Mouse (Mus musculus) liver, embryonic 16.5 days (tissue): Measurements from ENCODE around the gene Gal. TPM values are rescaled to one million over a fixed set of nuclear protein-coding genes. Genes with fewer than 3 reads are reported as not detected.

Experiments used
- ATAC-seq: fragments of 200-750 bp; cut with Nextera tagmentation; 2 replicates; pipeline ENCODE4 v1.8.0; 2017; ENCODE audit warnings: low read depth, mild to moderate bottlenecking, moderate number of reproducible peaks, moderate library complexity
- H3K27ac ChIP-seq: fragments of 300-500 bp; sonication (generic); 2 replicates; pipeline ENCODE4 v1.5.1; 2014; ENCODE audit warnings: mild to moderate bottlenecking, low read length
- H3K27me3 ChIP-seq: fragments of 300-500 bp; sonication (generic); 2 replicates; pipeline ENCODE4 v1.6.1; 2014; ENCODE audit warnings: low read depth, low read length, mixed read lengths; ENCODE audit not compliant: control insufficient read depth, insufficient read depth
- H3K36me3 ChIP-seq: fragments of 300-500 bp; sonication (generic); 2 replicates; pipeline ENCODE4 v1.6.1; 2014; ENCODE audit warnings: mild to moderate bottlenecking; ENCODE audit not compliant: control insufficient read depth, insufficient read depth
- H3K4me1 ChIP-seq: fragments of 300-500 bp; sonication (generic); 2 replicates; pipeline ENCODE4 v1.6.1; 2014; ENCODE audit warnings: low read depth, low read length, mixed read lengths; ENCODE audit not compliant: control insufficient read depth
- H3K4me2 ChIP-seq: fragments of 300-500 bp; sonication (generic); 2 replicates; pipeline ENCODE4 v1.6.1; 2014; ENCODE audit warnings: low read depth, low read length, mixed read lengths
- H3K4me3 ChIP-seq: fragments of 300-500 bp; sonication (generic); 2 replicates; pipeline ENCODE4 v1.5.1; 2014; ENCODE audit warnings: low read depth, mild to moderate bottlenecking, low read length
- H3K9ac ChIP-seq: fragments of 300-500 bp; sonication (generic); 2 replicates; pipeline ENCODE4 v1.6.1; 2014; ENCODE audit warnings: low read depth, low read length
- H3K9me3 ChIP-seq: fragments of 300-500 bp; sonication (generic); replicated peaks from 2 replicates; pipeline ENCODE4 v1.6.1; 2016; ENCODE audit warnings: low read length; ENCODE audit not compliant: control insufficient read depth
- WGBS: fragments of 180-500 bp; shearing (Covaris S2); extraction: QIAGEN DNeasy Blood & Tissue Kit; methylation state at CpG from one replicate; pipeline ENCODE4 v1.1.7; 2014; ENCODE audit not compliant: insufficient replicate concordance; 5-methylcytosine and 5-hydroxymethylcytosine counted together
- polyA plus RNA-seq: library from polyadenylated mRNA; unstranded; fragments of >200 nt; fragmentation: Nextera tagmentation; extraction: Ambion mirVana; gene quantifications from 2 replicates; pipeline ENCODE4 v1.2.1, GENCODE M21; 2015

Gal gene
- polyA plus RNA-seq, 1 experiment from 2014 or later: not detected

- H3K9ac ChIP-seq: no peak overlapping the region
- no peaks in the 10 kb centered on the region for H3K9me3 ChIP-seq
- no peaks in the 10 kb centered on the region for H3K4me1 ChIP-seq
- H3K36me3 ChIP-seq: no peaks in the 10 kb centered on the region
- 70% methylated on average over 6 of the region's 6 CpGs for WGBS
- H3K4me3 ChIP-seq: no peak overlapping the region
- no peaks in the 10 kb centered on the region for H3K27me3 ChIP-seq
- H3K27ac ChIP-seq: no peak overlapping the region
- no peak for ATAC-seq
- no peak overlapping the region for H3K4me2 ChIP-seq
Measured at GRCm38 (mm10) chr19:3402390-3402789, 12.0 kb downstream of the Gal start.

GRCm38 (mm10) chr19:3401943-3402342 is 12.4 kb downstream of the Gal start:
- H3K9ac ChIP-seq: no peak overlapping the region
- no peak overlapping the region for H3K27ac ChIP-seq
- H3K36me3 ChIP-seq: no peaks in the 10 kb centered on the region
- no peak overlapping the region for H3K4me2 ChIP-seq
- no peak for ATAC-seq
- no peaks in the 10 kb centered on the region for H3K27me3 ChIP-seq
- H3K4me1 ChIP-seq: no peaks in the 10 kb centered on the region
- no peak overlapping the region for H3K4me3 ChIP-seq
- no peaks in the 10 kb centered on the region for H3K9me3 ChIP-seq
- 40% methylated on average over 7 of the region's 7 CpGs for WGBS

- Histone ChIP-seq H3K9me3 (no peaks in the 10 kb centered on the region), H3K9ac (no peak overlapping the region; the same call in 1 of the 2 replicates), H3K27ac (no peak overlapping the region), H3K4me3 (no peak overlapping the region), H3K27me3 (no peaks in the 10 kb centered on the region), H3K4me2 (no peak overlapping the region), H3K4me1 (no peaks in the 10 kb centered on the region), H3K36me3 (no peaks in the 10 kb centered on the region)
- WGBS: 66% methylated on average over 7 of the region's 7 CpGs
- no peak for ATAC-seq
Measured at GRCm38 (mm10) chr19:3401504-3401903, 12.8 kb downstream of the Gal start.

GRCm38 (mm10) chr19:3400057-3400456 is 14.3 kb downstream of the Gal start:
- Histone ChIP-seq H3K4me3 (no peak overlapping the region), H3K9me3 (no peaks in the 10 kb centered on the region), H3K4me1 (no peaks in the 10 kb centered on the region), H3K27me3 (no peaks in the 10 kb centered on the region), H3K9ac (no peak overlapping the region), H3K4me2 (no peak overlapping the region), H3K36me3 (no peaks in the 10 kb centered on the region), H3K27ac (no peak overlapping the region)
- 68% methylated on average over 4 of the region's 4 CpGs for WGBS
- no peak for ATAC-seq

GRCm38 (mm10) chr19:3394216-3394615 is 20.1 kb downstream of the Gal start:
- no peak for ATAC-seq
- Histone ChIP-seq H3K27ac (no peak overlapping the region), H3K4me3 (no peak overlapping the region), H3K9me3 (no peaks in the 10 kb centered on the region; the same call in 1 of the 2 replicates), H3K27me3 (no peaks in the 10 kb centered on the region), H3K4me2 (no peak overlapping the region), H3K9ac (no peak overlapping the region), H3K36me3 (no peaks in the 10 kb centered on the region), H3K4me1 (peaks cover 2% of the 10 kb centered on the region)
- 75% methylated on average over 3 of the region's 3 CpGs for WGBS

GRCm38 (mm10) chr19:3392384-3392783 is 22.0 kb downstream of the Gal start:
- no peak overlapping the region for H3K4me3 ChIP-seq
- no peaks in the 10 kb centered on the region; the same call in 1 of the 2 replicates for H3K9me3 ChIP-seq
- no peak overlapping the region for H3K4me2 ChIP-seq
- no peaks in the 10 kb centered on the region for H3K36me3 ChIP-seq
- H3K27me3 ChIP-seq: no peaks in the 10 kb centered on the region
- H3K9ac ChIP-seq: no peak overlapping the region
- 20% methylated on average over 1 of the region's 1 CpGs for WGBS
- H3K27ac ChIP-seq: no peak overlapping the region
- peak; percentile 25 for ATAC-seq
- peaks cover 12% of the 10 kb centered on the region for H3K4me1 ChIP-seq

GRCm38 (mm10) chr19:3389089-3389488 is 25.3 kb downstream of the Gal start:
- Histone ChIP-seq H3K9me3 (no peaks in the 10 kb centered on the region; the same call in 1 of the 2 replicates), H3K36me3 (no peaks in the 10 kb centered on the region), H3K9ac (peak overlapping the region; percentile 58), H3K27ac (peak overlapping the region; percentile 29; the same call in 1 of the 2 replicates), H3K4me2 (peak overlapping the region; percentile 87), H3K27me3 (no peaks in the 10 kb centered on the region), H3K4me3 (peak overlapping the region; percentile 60), H3K4me1 (peaks cover 12% of the 10 kb centered on the region)
- under 1% methylated on average over 43 of the region's 43 CpGs for WGBS
- peak; percentile 87 for ATAC-seq

- H3K27me3 ChIP-seq: no peaks in the 10 kb centered on the region
- H3K4me3 ChIP-seq: peak within 1 kb of the TSS; percentile 60
- no peaks in the 10 kb centered on the region; the same call in 1 of the 2 replicates for H3K9me3 ChIP-seq
- peak within 1 kb of the TSS; percentile 58 for H3K9ac ChIP-seq
- H3K4me1 ChIP-seq: peaks cover 12% of the 10 kb centered on the region
- 1% methylated on average over 33 of the region's 33 CpGs for WGBS
- peak; percentile 79 for ATAC-seq
- H3K36me3 ChIP-seq: no peaks in the 10 kb centered on the region
- H3K27ac ChIP-seq: peak within 1 kb of the TSS; percentile 29; the same call in 1 of the 2 replicates
- peak within 1 kb of the TSS; percentile 87 for H3K4me2 ChIP-seq
Measured at GRCm38 (mm10) chr19:3388629-3389057, 25.7 kb downstream of the Gal start, which contains the start of gene Tesmin. Gene Tesmin (plus strand): TSS chr19:3388857.

- Histone ChIP-seq H3K36me3 (no peaks in the 10 kb centered on the region), H3K4me2 (no peak overlapping the region), H3K4me3 (no peak overlapping the region), H3K4me1 (peaks cover 12% of the 10 kb centered on the region), H3K9ac (no peak overlapping the region), H3K27ac (no peak overlapping the region), H3K27me3 (no peaks in the 10 kb centered on the region), H3K9me3 (no peaks in the 10 kb centered on the region; the same call in 1 of the 2 replicates)
- ATAC-seq: no peak
- WGBS: 42% methylated on average over 6 of the region's 6 CpGs
Measured at GRCm38 (mm10) chr19:3388061-3388460, 26.3 kb downstream of the Gal start.
